Mouse (Mus musculus): ENCODE data around the gene Ppp1r9b. TPM values are rescaled to one million over a fixed set of nuclear protein-coding genes. Genes with fewer than 3 reads are reported as not detected.

Gene Ppp1r9b
- polyA plus RNA-seq, 1 experiment: 112 TPM

DNA sequence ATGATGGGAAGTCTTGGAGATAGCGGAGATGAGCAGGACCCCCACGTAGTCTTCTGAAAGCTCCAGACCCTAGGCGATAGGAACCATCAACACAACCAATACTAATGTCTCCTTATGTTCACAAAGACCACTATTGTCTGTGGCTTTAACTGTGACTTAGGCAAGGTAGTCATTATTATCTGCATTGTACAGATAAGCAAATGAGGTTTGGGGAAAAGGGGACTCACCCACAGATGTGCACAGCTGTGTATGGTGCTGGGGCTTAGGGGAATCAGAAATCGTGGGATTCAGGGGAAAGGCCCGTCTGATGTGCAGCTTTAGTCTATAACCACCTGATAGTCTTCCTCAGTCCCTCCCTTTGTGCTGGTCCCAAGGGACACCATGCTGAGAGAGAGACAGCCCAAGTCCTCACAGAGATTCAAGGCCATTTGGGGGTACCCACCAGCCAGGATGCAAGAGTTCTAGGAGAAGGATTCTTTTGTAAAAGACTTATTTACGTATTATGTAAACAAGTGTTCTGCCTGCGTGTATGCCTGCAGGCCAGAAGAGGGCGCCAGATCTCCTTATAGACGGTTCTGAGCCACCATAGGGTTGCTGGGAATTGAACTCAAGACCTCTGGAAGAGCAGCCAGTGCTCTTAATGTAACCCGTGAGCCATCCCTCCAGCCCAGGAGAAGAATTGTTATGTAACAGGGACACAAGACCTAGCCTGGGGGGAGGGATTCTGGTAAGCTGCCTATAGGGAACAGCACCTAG, 31.6 kb downstream of the Ppp1r9b start:
- TF ChIP-seq POLR2A (IDR thresholded peaks at IDR 0.05; ENCODE audit: control insufficient read depth, extremely low read depth, insufficient read depth, low read length, poor library complexity) (no peak), CTCF (IDR thresholded peaks at IDR 0.05; ENCODE audit: borderline replicate concordance, control insufficient read depth, extremely low read depth, insufficient read depth, low read length, poor library complexity) (peak; percentile 51; the same call in 1 of the 2 replicates)
- Histone ChIP-seq H3K27me3 (ENCODE audit: control insufficient read depth, insufficient read depth, low read length) (no peaks in the 10 kb centered on the region), H3K27ac (ENCODE audit: control insufficient read depth, insufficient read depth, low read length) (no peak overlapping the region), H3K4me3 (ENCODE audit: control insufficient read depth, insufficient read depth, low read length) (no peak overlapping the region), H3K4me1 (replicated peaks; ENCODE audit: control insufficient read depth, insufficient read depth, low read length) (no peaks in the 10 kb centered on the region), H3K36me3 (ENCODE audit: control insufficient read depth, insufficient read depth, low read length) (no peaks in the 10 kb centered on the region)
- 84% methylated on average over 10 of the region's 10 CpGs for WGBS
- no peak for DNase-seq

DNA sequence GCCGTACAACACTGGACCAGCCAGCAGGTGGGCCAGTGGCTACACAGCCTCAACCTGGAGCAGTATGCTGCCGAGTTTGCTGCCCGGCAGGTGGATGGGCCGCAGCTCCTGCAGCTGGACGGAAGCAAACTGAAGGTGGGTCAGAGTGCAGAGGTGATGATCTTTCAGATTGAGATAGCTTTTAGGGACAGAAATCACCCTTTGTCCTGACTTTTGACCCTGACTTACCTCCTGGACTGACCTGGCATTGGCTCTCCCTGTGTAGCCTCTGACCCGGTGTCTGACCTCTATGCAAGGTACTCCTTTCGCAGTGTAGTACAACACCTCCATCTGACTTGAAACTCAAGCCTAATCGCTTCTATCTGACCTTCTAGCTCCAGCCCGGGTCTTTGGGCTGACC, 32.6 kb downstream of the Ppp1r9b start:
- no peak for DNase-seq
- H3K27ac ChIP-seq (ENCODE audit: control insufficient read depth, insufficient read depth, low read length): no peak overlapping the region
- no peaks in the 10 kb centered on the region for H3K4me1 ChIP-seq (replicated peaks; ENCODE audit: control insufficient read depth, insufficient read depth, low read length)
- WGBS: 95% methylated on average over 9 of the region's 9 CpGs
- H3K36me3 ChIP-seq (ENCODE audit: control insufficient read depth, insufficient read depth, low read length): no peaks in the 10 kb centered on the region
- H3K27me3 ChIP-seq (ENCODE audit: control insufficient read depth, insufficient read depth, low read length): no peaks in the 10 kb centered on the region
- no peak for TF ChIP-seq CTCF (IDR thresholded peaks at IDR 0.05; ENCODE audit: borderline replicate concordance, control insufficient read depth, extremely low read depth, insufficient read depth, low read length, poor library complexity)
- TF ChIP-seq POLR2A (IDR thresholded peaks at IDR 0.05; ENCODE audit: control insufficient read depth, extremely low read depth, insufficient read depth, low read length, poor library complexity): no peak
- H3K4me3 ChIP-seq (ENCODE audit: control insufficient read depth, insufficient read depth, low read length): no peak overlapping the region

DNA sequence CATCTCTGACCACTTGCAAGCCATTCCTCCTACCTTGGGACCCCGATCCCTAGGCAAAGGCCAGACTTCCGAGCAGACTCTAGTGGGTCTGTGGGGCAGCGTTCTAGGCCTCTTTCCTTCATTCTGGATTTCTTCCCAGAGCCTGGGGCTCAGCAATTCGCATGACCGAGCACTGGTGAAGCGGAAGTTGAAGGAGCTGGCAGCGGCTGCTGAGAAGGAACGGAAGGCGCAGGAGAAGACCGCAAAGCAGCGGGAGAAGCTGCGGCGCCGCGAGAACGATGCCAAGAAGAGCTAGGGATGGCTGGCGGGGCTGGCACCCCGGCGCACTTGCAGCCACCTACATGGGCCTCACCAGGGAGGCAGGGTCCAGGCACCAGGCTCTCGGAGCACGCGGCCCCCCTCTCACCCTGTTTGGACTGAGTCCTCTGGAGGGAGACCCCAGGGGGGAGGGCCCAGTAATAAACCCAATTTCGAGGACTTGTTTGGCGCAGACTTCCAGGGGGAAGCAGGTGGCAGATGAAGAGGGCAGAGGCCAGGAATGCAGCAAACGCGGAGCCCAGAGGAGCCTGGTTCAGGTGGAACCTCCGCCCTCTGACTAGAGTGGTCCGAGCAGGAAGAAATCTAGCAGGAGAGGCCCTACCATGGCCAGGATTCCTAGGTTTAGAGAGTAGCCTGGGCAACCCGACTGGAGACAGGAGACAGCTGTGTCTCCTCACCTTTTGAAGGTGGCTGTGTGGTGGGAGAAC, 33.8 kb downstream of the Ppp1r9b start:
- H3K36me3 ChIP-seq (ENCODE audit: control insufficient read depth, insufficient read depth, low read length): no peaks in the 10 kb centered on the region
- no peaks in the 10 kb centered on the region for H3K27me3 ChIP-seq (ENCODE audit: control insufficient read depth, insufficient read depth, low read length)
- H3K4me1 ChIP-seq (replicated peaks; ENCODE audit: control insufficient read depth, insufficient read depth, low read length): no peaks in the 10 kb centered on the region
- no peak overlapping the region for H3K4me3 ChIP-seq (ENCODE audit: control insufficient read depth, insufficient read depth, low read length)
- DNase-seq: no peak
- H3K27ac ChIP-seq (ENCODE audit: control insufficient read depth, insufficient read depth, low read length): no peak overlapping the region
- no peak for TF ChIP-seq CTCF (IDR thresholded peaks at IDR 0.05; ENCODE audit: borderline replicate concordance, control insufficient read depth, extremely low read depth, insufficient read depth, low read length, poor library complexity)
- TF ChIP-seq POLR2A (IDR thresholded peaks at IDR 0.05; ENCODE audit: control insufficient read depth, extremely low read depth, insufficient read depth, low read length, poor library complexity): no peak
- WGBS: 84% methylated on average over 29 of the region's 29 CpGs

DNA sequence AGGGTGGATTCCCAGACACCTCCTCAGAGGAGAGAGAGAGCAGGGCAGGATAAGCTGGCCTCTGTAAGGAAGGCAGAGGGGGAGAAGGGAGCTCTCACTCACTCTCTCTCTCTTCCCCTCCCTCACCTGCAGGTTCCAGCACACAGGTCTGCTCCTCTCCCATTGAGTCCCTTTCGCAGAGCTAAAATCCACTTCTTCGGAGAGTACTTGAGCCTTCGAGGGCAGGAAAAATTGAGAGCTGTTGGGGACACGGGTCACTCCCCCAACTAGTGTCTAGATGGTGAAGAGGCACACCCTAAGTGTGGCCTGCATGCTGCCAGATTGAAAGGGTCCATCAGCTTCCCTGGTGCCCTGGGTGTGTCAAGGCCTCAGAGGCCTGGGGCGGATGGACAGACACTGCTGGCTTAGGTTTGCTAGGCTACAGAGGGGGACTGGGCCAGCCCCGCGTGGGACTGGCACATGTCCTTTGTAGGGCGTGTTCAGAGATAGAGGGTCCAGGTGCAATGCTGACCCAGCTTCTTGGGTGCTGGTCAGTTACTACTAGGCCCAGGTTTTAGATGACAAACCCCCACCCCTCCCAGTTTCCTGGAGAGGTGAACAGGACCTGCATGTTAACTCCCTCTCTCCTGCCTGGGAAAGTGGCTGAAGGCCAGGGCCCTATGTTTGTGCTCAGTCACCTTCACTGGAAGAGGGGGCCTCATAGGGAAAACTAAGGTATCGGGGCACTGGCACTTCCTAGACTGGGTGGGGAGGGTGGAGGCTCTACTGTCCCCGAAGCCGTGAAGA, 34.6 kb downstream of the Ppp1r9b start:
- Histone ChIP-seq H3K4me1 (replicated peaks; ENCODE audit: control insufficient read depth, insufficient read depth, low read length) (no peaks in the 10 kb centered on the region), H3K27me3 (ENCODE audit: control insufficient read depth, insufficient read depth, low read length) (no peaks in the 10 kb centered on the region), H3K4me3 (ENCODE audit: control insufficient read depth, insufficient read depth, low read length) (no peak overlapping the region), H3K36me3 (ENCODE audit: control insufficient read depth, insufficient read depth, low read length) (no peaks in the 10 kb centered on the region), H3K27ac (ENCODE audit: control insufficient read depth, insufficient read depth, low read length) (no peak overlapping the region)
- 92% methylated on average over 11 of the region's 11 CpGs for WGBS
- TF ChIP-seq CTCF (IDR thresholded peaks at IDR 0.05; ENCODE audit: borderline replicate concordance, control insufficient read depth, extremely low read depth, insufficient read depth, low read length, poor library complexity): no peak
- TF ChIP-seq POLR2A (IDR thresholded peaks at IDR 0.05; ENCODE audit: control insufficient read depth, extremely low read depth, insufficient read depth, low read length, poor library complexity): no peak
- no peak for DNase-seq

DNA sequence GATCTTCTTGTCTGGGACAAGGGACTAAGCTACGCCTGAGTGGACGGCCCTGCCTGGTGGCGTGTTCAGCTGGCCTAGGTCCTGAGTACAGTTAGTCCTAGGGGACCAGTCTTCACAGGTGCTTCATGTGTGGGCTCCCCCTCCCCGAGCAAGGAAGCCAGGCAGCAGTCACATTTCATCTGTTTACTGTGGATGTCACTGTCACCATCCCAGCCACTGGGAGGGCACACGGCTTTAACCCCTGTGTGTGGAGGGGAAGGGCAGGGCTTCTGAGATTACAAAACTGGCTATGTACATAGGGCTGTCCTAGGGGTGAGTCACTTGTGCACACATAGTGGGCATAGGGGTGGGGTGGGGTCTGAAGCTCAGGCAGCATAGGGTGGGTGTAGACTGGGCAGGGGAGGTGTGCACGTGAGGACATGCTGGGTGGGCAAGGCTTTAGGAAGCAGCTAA, 35.3 kb downstream of the Ppp1r9b start:
- WGBS: 88% methylated on average over 6 of the region's 6 CpGs
- no peaks in the 10 kb centered on the region for H3K36me3 ChIP-seq (ENCODE audit: control insufficient read depth, insufficient read depth, low read length)
- TF ChIP-seq CTCF (IDR thresholded peaks at IDR 0.05; ENCODE audit: borderline replicate concordance, control insufficient read depth, extremely low read depth, insufficient read depth, low read length, poor library complexity) (no peak), POLR2A (IDR thresholded peaks at IDR 0.05; ENCODE audit: control insufficient read depth, extremely low read depth, insufficient read depth, low read length, poor library complexity) (no peak)
- DNase-seq: no peak
- no peak overlapping the region for H3K27ac ChIP-seq (ENCODE audit: control insufficient read depth, insufficient read depth, low read length)
- no peak overlapping the region for H3K4me3 ChIP-seq (ENCODE audit: control insufficient read depth, insufficient read depth, low read length)
- no peaks in the 10 kb centered on the region for H3K27me3 ChIP-seq (ENCODE audit: control insufficient read depth, insufficient read depth, low read length)
- no peaks in the 10 kb centered on the region for H3K4me1 ChIP-seq (replicated peaks; ENCODE audit: control insufficient read depth, insufficient read depth, low read length)

DNA sequence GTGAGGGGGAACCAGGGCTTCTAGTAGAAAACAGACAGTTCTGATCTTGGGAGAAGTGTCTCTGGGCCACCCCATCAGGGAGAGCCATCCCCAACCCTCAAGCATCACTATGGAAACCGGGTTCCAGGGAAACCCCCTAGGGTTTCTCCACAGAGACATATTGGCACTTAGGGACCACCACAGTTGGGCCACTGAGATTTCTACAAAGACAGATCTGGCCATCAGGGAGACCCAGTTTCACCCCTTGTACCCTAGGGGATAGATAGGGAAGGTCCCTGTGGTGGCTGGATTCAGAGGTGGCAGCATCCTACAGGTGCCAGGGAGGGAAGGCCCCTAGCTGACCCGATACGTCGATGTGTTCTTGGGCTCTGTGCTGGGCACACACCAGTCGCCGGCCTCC, 36.0 kb downstream of the Ppp1r9b start:
- Histone ChIP-seq H3K4me3 (ENCODE audit: control insufficient read depth, insufficient read depth, low read length) (no peak overlapping the region), H3K4me1 (replicated peaks; ENCODE audit: control insufficient read depth, insufficient read depth, low read length) (no peaks in the 10 kb centered on the region), H3K36me3 (ENCODE audit: control insufficient read depth, insufficient read depth, low read length) (no peaks in the 10 kb centered on the region), H3K27me3 (ENCODE audit: control insufficient read depth, insufficient read depth, low read length) (no peaks in the 10 kb centered on the region), H3K27ac (ENCODE audit: control insufficient read depth, insufficient read depth, low read length) (no peak overlapping the region)
- 86% methylated on average over 6 of the region's 6 CpGs for WGBS
- DNase-seq: no peak
- TF ChIP-seq CTCF (IDR thresholded peaks at IDR 0.05; ENCODE audit: borderline replicate concordance, control insufficient read depth, extremely low read depth, insufficient read depth, low read length, poor library complexity): no peak
- TF ChIP-seq POLR2A (IDR thresholded peaks at IDR 0.05; ENCODE audit: control insufficient read depth, extremely low read depth, insufficient read depth, low read length, poor library complexity): no peak
